7 mouse cellular contexts compared by ENCODE assay signal in genomic region chr1:189941786-189942185, GRCm38 (mm10).
"Had no signal": no experiment of that assay in that cellular context is flagged by ENCODE, and none has a peak within 500 bp of the region (broad histone marks: within the 10 kb centered on the region; RNA-seq: fewer than 3 reads in every experiment).

No protein-coding gene starts in this region.

- DNase-seq: kidney, adult 2 months; kidney, postnatal 14 days; lung, adult 2 months; lung, postnatal 36 days; right cerebral cortex, postnatal 4 days; spleen, adult 18-20 months; thymus, postnatal 14 days had no signal
